Mouse (Mus musculus) lung, postnatal 0 days (tissue): ENCODE measurements around the gene Intu. TPM values are rescaled to one million over a fixed set of nuclear protein-coding genes. Genes with fewer than 3 reads are reported as not detected.

ENCODE experiments used
- ATAC-seq: fragments of 200-750 bp; cut with Nextera tagmentation; 2 replicates; pipeline ENCODE4 v1.8.0; 2017; ENCODE audit warnings: moderate library complexity
- DNase-seq: peaks from one replicate; pipeline ENCODE4 v3.0.0-alpha.2; 2016; ENCODE audit warnings: low spot score
- H3K27ac ChIP-seq: fragments of 300-500 bp; sonication (generic); 2 replicates; pipeline ENCODE4 v1.5.1; 2014; ENCODE audit warnings: antibody characterized with exemption, mild to moderate bottlenecking, low read length, mixed read lengths
- H3K27me3 ChIP-seq: fragments of 300-500 bp; sonication (generic); replicated peaks from 2 replicates; pipeline ENCODE4 v1.6.1; 2014; ENCODE audit warnings: low read length, mixed read lengths; ENCODE audit not compliant: insufficient read depth
- H3K36me3 ChIP-seq: fragments of 300-500 bp; sonication (generic); 2 replicates; pipeline ENCODE4 v1.6.1; 2014; ENCODE audit warnings: low read length, mixed read lengths; ENCODE audit not compliant: insufficient read depth
- H3K4me1 ChIP-seq: fragments of 300-500 bp; sonication (generic); 2 replicates; pipeline ENCODE4 v1.6.1; 2014; ENCODE audit warnings: antibody characterized with exemption, low read depth, low read length, mixed read lengths; ENCODE audit not compliant: insufficient read depth
- H3K4me2 ChIP-seq: fragments of 300-500 bp; sonication (generic); replicated peaks from 2 replicates; pipeline ENCODE4 v1.6.1; 2014; ENCODE audit warnings: low read depth, mild to moderate bottlenecking, low read length, moderate library complexity, mixed read lengths
- H3K4me3 ChIP-seq: fragments of 300-500 bp; sonication (generic); 2 replicates; pipeline ENCODE4 v1.5.1; 2014; ENCODE audit warnings: low read depth, low read length
- H3K9ac ChIP-seq: fragments of 300-500 bp; sonication (generic); replicated peaks from 2 replicates; pipeline ENCODE4 v1.6.1; 2014; ENCODE audit warnings: low read depth, mild to moderate bottlenecking
- H3K9me3 ChIP-seq: fragments of 300-500 bp; sonication (generic); 2 replicates; pipeline ENCODE4 v1.6.1; 2016; ENCODE audit warnings: low read length, mixed read lengths
- CTCF ChIP-seq: IDR thresholded peaks from 2 replicates; pipeline ENCODE4 v1.5.1; 2016; ENCODE audit warnings: antibody characterized with exemption, mild to moderate bottlenecking
- EP300 ChIP-seq: IDR thresholded peaks from 2 replicates; pipeline ENCODE4 v1.6.1; 2016; ENCODE audit warnings: antibody characterized with exemption, mild to moderate bottlenecking, control low read depth
- WGBS: fragments of 180-500 bp; shearing (Covaris S2); extraction: QIAGEN DNeasy Blood & Tissue Kit; methylation state at CpG from one replicate; pipeline ENCODE4 v1.1.7; 2014; 5-methylcytosine and 5-hydroxymethylcytosine counted together
- polyA plus RNA-seq: library from polyadenylated mRNA; unstranded; fragments of >200 nt; fragmentation: Nextera tagmentation; extraction: Ambion mirVana; gene quantifications from 2 replicates; pipeline ENCODE4 v1.2.1, GENCODE M21; 2015

The Intu gene
- polyA plus RNA-seq, 1 experiment from 2014 or later, result 1.1 TPM

GRCm38 (mm10) chr3:40519555-40519954 is 11.5 kb upstream of the Intu start:
- H3K9ac ChIP-seq, result no peak overlapping the region
- no peaks in the 10 kb centered on the region for H3K27me3 ChIP-seq
- no peaks in the 10 kb centered on the region for H3K36me3 ChIP-seq
- DNase-seq (no peak), ATAC-seq (no peak)
- H3K4me3 ChIP-seq, result no peak overlapping the region
- TF ChIP-seq CTCF (no peak), EP300 (no peak)
- no peak overlapping the region for H3K4me2 ChIP-seq
- H3K9me3 ChIP-seq, result no peaks in the 10 kb centered on the region
- no peak overlapping the region for H3K27ac ChIP-seq
- WGBS, result 72% methylated on average over 3 of the region's 3 CpGs
- no peaks in the 10 kb centered on the region for H3K4me1 ChIP-seq

GRCm38 (mm10) chr3:40520567-40520966 is 10.5 kb upstream of the Intu start:
- Histone ChIP-seq H3K36me3 (no peaks in the 10 kb centered on the region), H3K4me1 (no peaks in the 10 kb centered on the region), H3K4me3 (no peak overlapping the region), H3K9me3 (no peaks in the 10 kb centered on the region), H3K9ac (no peak overlapping the region), H3K27me3 (no peaks in the 10 kb centered on the region), H3K27ac (no peak overlapping the region), H3K4me2 (no peak overlapping the region)
- WGBS, result 95% methylated on average over 3 of the region's 3 CpGs
- DNase-seq, result no peak
- TF ChIP-seq EP300 (no peak), CTCF (no peak)
- no peak for ATAC-seq

- no peaks in the 10 kb centered on the region for H3K4me1 ChIP-seq
- ATAC-seq (no peak), DNase-seq (no peak)
- 25% methylated on average over 6 of the region's 6 CpGs for WGBS
- TF ChIP-seq CTCF, result no peak
- no peak for TF ChIP-seq EP300
- H3K36me3 ChIP-seq, result no peaks in the 10 kb centered on the region
- H3K9ac ChIP-seq, result no peak overlapping the region
- no peak overlapping the region for H3K4me2 ChIP-seq
- no peaks in the 10 kb centered on the region for H3K27me3 ChIP-seq
- H3K9me3 ChIP-seq, result no peaks in the 10 kb centered on the region
- H3K27ac ChIP-seq, result no peak overlapping the region
- no peak overlapping the region for H3K4me3 ChIP-seq
These were observed 8.6 kb upstream of the Intu start for GRCm38 (mm10) chr3:40522446-40522845.

- H3K4me1 ChIP-seq, result no peaks in the 10 kb centered on the region
- H3K27ac ChIP-seq, result no peak overlapping the region
- no peak for TF ChIP-seq EP300
- TF ChIP-seq CTCF, result no peak
- no peak overlapping the region for H3K4me3 ChIP-seq
- DNase-seq, result no peak
- WGBS, result 47% methylated on average over 14 of the region's 14 CpGs
- H3K9me3 ChIP-seq, result no peaks in the 10 kb centered on the region
- ATAC-seq, result no peak
- no peak overlapping the region for H3K9ac ChIP-seq
- no peaks in the 10 kb centered on the region for H3K36me3 ChIP-seq
- H3K4me2 ChIP-seq, result no peak overlapping the region
- no peaks in the 10 kb centered on the region for H3K27me3 ChIP-seq
These were observed 8.2 kb upstream of the Intu start for GRCm38 (mm10) chr3:40522846-40523245.

- Histone ChIP-seq H3K4me3 (no peak overlapping the region), H3K27ac (no peak overlapping the region), H3K9me3 (no peaks in the 10 kb centered on the region), H3K36me3 (no peaks in the 10 kb centered on the region), H3K4me2 (0 out of 2 replicates have a peak overlapping the region, but pooled peaks have one; percentile 22), H3K9ac (no peak overlapping the region), H3K27me3 (no peaks in the 10 kb centered on the region), H3K4me1 (peaks cover 2% of the 10 kb centered on the region; the same call in 1 of the 2 replicates)
- DNase-seq (peak; percentile 79), ATAC-seq (no peak)
- TF ChIP-seq EP300 (no peak), CTCF (peak; percentile 65)
- 16% methylated on average over 7 of the region's 7 CpGs for WGBS
These were observed 7.7 kb upstream of the Intu start for GRCm38 (mm10) chr3:40523371-40523783.

GRCm38 (mm10) chr3:40524841-40525240 is 6.2 kb upstream of the Intu start:
- 85% methylated on average over 7 of the region's 7 CpGs for WGBS
- no peak overlapping the region for H3K9ac ChIP-seq
- no peak for DNase-seq
- no peaks in the 10 kb centered on the region for H3K36me3 ChIP-seq
- no peaks in the 10 kb centered on the region for H3K9me3 ChIP-seq
- H3K4me3 ChIP-seq, result no peak overlapping the region
- H3K27ac ChIP-seq, result no peak overlapping the region
- no peak overlapping the region for H3K4me2 ChIP-seq
- ATAC-seq, result no peak
- no peak for TF ChIP-seq EP300
- TF ChIP-seq CTCF, result no peak
- peaks cover 4% of the 10 kb centered on the region; the same call in 1 of the 2 replicates for H3K4me1 ChIP-seq
- no peaks in the 10 kb centered on the region for H3K27me3 ChIP-seq

GRCm38 (mm10) chr3:40525341-40525740 is 5.7 kb upstream of the Intu start:
- H3K4me1 ChIP-seq, result peaks cover 4% of the 10 kb centered on the region; the same call in 1 of the 2 replicates
- DNase-seq (peak; percentile 47), ATAC-seq (no peak)
- H3K4me3 ChIP-seq, result no peak overlapping the region
- H3K9ac ChIP-seq, result no peak overlapping the region
- H3K27ac ChIP-seq, result no peak overlapping the region
- H3K36me3 ChIP-seq, result no peaks in the 10 kb centered on the region
- H3K4me2 ChIP-seq, result no peak overlapping the region
- no peaks in the 10 kb centered on the region for H3K27me3 ChIP-seq
- TF ChIP-seq EP300 (no peak), CTCF (peak; percentile 72)
- no peaks in the 10 kb centered on the region for H3K9me3 ChIP-seq
- 16% methylated on average over 4 of the region's 4 CpGs for WGBS
